Comparison of ENCODE assay signal across 12 mouse cellular contexts in genomic region chr1:24452159-24452558, GRCm38 (mm10).
A peak's percentile ranks its signal among the peaks of the same experiment; 100 is the strongest.
DNase-seq lines count a peak whose midpoint lies in the region; ATAC-seq lines count a peak whose summit lies in the region.
"Had no signal": no experiment of that assay in that cellular context is flagged by ENCODE, and none has a peak within 500 bp of the region (broad histone marks: within the 10 kb centered on the region; RNA-seq: fewer than 3 reads in every experiment).

No protein-coding gene starts in this region.

- no peak for ATAC-seq in hindbrain, embryonic 14.5 days (ENCODE audit: low FRiP score)
- ATAC-seq: activated CD4-positive, CD25-positive, alpha-beta regulatory T cell, adult 4 months had no signal

- no peaks in the 10 kb centered on the region for H3K4me1 ChIP-seq in hindbrain, embryonic 14.5 days (replicated peaks; ENCODE audit: control insufficient read depth, insufficient read depth, low read length)
- H3K4me1 ChIP-seq: heart, embryonic 13.5 days had no signal

- no peak overlapping the region for H3K27ac ChIP-seq in hindbrain, embryonic 14.5 days
- H3K27ac ChIP-seq: heart, embryonic 13.5 days had no signal

- no peaks in the 10 kb centered on the region for H3K36me3 ChIP-seq in hindbrain, embryonic 14.5 days (replicated peaks; ENCODE audit: control insufficient read depth, insufficient read depth)
- H3K36me3 ChIP-seq: heart, embryonic 13.5 days had no signal

- DNase-seq in heart, adult 11 months: peak; percentile 86
- no peak for DNase-seq in heart, postnatal 25 days (ENCODE audit: low spot score)
- DNase-seq in layer of hippocampus, postnatal 10 days (ENCODE audit: low spot score in 2 of 2): peak; percentile 5 to 20
- DNase-seq in layer of hippocampus, adult 8-10 months (ENCODE audit: low spot score in 2 of 2): no peak
- peak; percentile 9 to 23 for DNase-seq in frontal cortex, postnatal 10 days (ENCODE audit: low spot score in 2 of 2)
- DNase-seq in lung, postnatal 10 days: peak; percentile 72
- DNase-seq in adrenal gland, adult 18-20 months (ENCODE audit: low spot score in 2 of 2): no peak
- no peak for DNase-seq in hindbrain, embryonic 14.5 days (ENCODE audit: low spot score)
- DNase-seq: cerebellum, adult 9-10 months; kidney, adult 2 months had no signal

- no peak overlapping the region for H3K4me2 ChIP-seq in hindbrain, embryonic 14.5 days (replicated peaks)
- H3K4me2 ChIP-seq: heart, embryonic 13.5 days had no signal

- no peaks in the 10 kb centered on the region for H3K27me3 ChIP-seq in hindbrain, embryonic 14.5 days (ENCODE audit: control insufficient read depth, insufficient read depth, low read length)
- H3K27me3 ChIP-seq: heart, embryonic 13.5 days had no signal

- intact Hi-C loops in heart, postnatal 25 days (cut with DNase I): no loop called here

- no peak overlapping the region for H3K9ac ChIP-seq in hindbrain, embryonic 14.5 days
- H3K9ac ChIP-seq: heart, embryonic 13.5 days had no signal

- H3K9me3 ChIP-seq in hindbrain, embryonic 14.5 days (ENCODE audit: control insufficient read depth, low read length): no peaks in the 10 kb centered on the region
- H3K9me3 ChIP-seq: heart, embryonic 13.5 days had no signal

- 62% methylated on average over 7 of the region's 7 CpGs for WGBS in hindbrain, embryonic 14.5 days

- H3K4me3 ChIP-seq in hindbrain, embryonic 14.5 days (replicated peaks; ENCODE audit: low read length): no peak overlapping the region
- H3K4me3 ChIP-seq: heart, embryonic 13.5 days had no signal

Comparison
In these comparisons a context has a peak if more than half of its experiments do, and no peak if none do; other contexts are left out.
1. DNase-seq: peak in heart, adult 11 months (single experiment), layer of hippocampus, postnatal 10 days (2 of 2), frontal cortex, postnatal 10 days (2 of 2) and lung, postnatal 10 days (single experiment); none in heart, postnatal 25 days (single experiment), layer of hippocampus, adult 8-10 months (0 of 2), adrenal gland, adult 18-20 months (0 of 2) and hindbrain, embryonic 14.5 days (single experiment).